Mouse (Mus musculus) forelimb bud, embryonic 11.5 days (tissue): Measurements from ENCODE around the gene Stn1.

Experiments used
- DNase-seq: peaks from one replicate; pipeline ENCODE4 v3.0.0-alpha.2; 2012; ENCODE audit warnings: low read depth, low spot score

Gene Stn1

GRCm38 (mm10) chr19:47545055-47545454 lies 7.7 kb upstream of the Stn1 start:
- DNase-seq: peak; percentile 16

GRCm38 (mm10) chr19:47542441-47542840 lies 5.1 kb upstream of the Stn1 start:
- DNase-seq: no peak

- peak; percentile 63 for DNase-seq
Measured at GRCm38 (mm10) chr19:47538801-47539200, 1.5 kb upstream of the Stn1 start.

GRCm38 (mm10) chr19:47537879-47538278 lies 572 bp upstream of the Stn1 start:
- DNase-seq: no peak

- DNase-seq: peak; percentile 96
Measured at GRCm38 (mm10) chr19:47536521-47537299, 597 bp downstream of the Stn1 start.

- no peak for DNase-seq
Measured at GRCm38 (mm10) chr19:47534131-47534530, 3.2 kb downstream of the Stn1 start.

- DNase-seq: no peak
Measured at GRCm38 (mm10) chr19:47532449-47532848, 4.9 kb downstream of the Stn1 start.

GRCm38 (mm10) chr19:47531309-47531708 lies 6.0 kb downstream of the Stn1 start:
- no peak for DNase-seq

GRCm38 (mm10) chr19:47526239-47526986 lies 10.9 kb downstream of the Stn1 start:
- DNase-seq: no peak

- DNase-seq: no peak
Measured at GRCm38 (mm10) chr19:47524905-47525304, 12.4 kb downstream of the Stn1 start.

GRCm38 (mm10) chr19:47521403-47521802 lies 15.9 kb downstream of the Stn1 start:
- no peak for DNase-seq

- DNase-seq: no peak
Measured at GRCm38 (mm10) chr19:47519163-47519893, 18.0 kb downstream of the Stn1 start.

GRCm38 (mm10) chr19:47518475-47519162 lies 18.7 kb downstream of the Stn1 start:
- DNase-seq: no peak

- DNase-seq: no peak
Measured at GRCm38 (mm10) chr19:47517570-47517969, 19.7 kb downstream of the Stn1 start.

GRCm38 (mm10) chr19:47516879-47517278 lies 20.4 kb downstream of the Stn1 start:
- no peak for DNase-seq

- no peak for DNase-seq
Measured at GRCm38 (mm10) chr19:47515091-47515490, 22.2 kb downstream of the Stn1 start.

GRCm38 (mm10) chr19:47513618-47513897 lies 23.7 kb downstream of the Stn1 start:
- no peak for DNase-seq

- no peak for DNase-seq
Measured at GRCm38 (mm10) chr19:47512794-47513617, 24.3 kb downstream of the Stn1 start.

- no peak for DNase-seq
Measured at GRCm38 (mm10) chr19:47511958-47512357, 25.3 kb downstream of the Stn1 start.

GRCm38 (mm10) chr19:47511294-47511675 lies 26.0 kb downstream of the Stn1 start:
- DNase-seq: no peak
